Mouse (Mus musculus): ENCODE results near the gene Myh4.
A peak's percentile ranks its signal among the peaks of the same experiment; 100 is the strongest.

Gene Myh4

GRCm38 (mm10) chr11:67237481-67238079, at the start of gene Myh4:
Myh4 (plus strand) TSS chr11:67238029.
- no peak for DNase-seq (ENCODE audit: low read depth, low spot score)

DNA sequence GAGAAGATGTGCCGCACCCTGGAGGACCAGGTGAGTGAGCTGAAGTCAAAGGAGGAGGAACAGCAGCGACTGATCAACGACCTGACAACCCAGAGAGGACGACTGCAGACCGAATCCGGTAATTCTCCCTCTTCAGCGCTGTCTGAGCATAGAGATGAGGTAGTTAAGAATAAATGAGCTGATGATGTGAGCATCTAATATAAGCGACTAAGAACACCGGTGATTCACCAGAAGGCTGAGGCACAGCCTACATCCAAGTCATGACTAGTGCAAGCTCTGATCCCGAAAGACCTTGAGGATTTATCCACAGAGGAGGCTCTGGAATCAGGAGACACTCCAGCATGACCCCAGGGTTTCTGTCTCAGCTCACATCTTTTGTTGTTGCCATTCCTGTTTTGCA, 47.5 kb upstream of the Myh4 start:
- no peak for DNase-seq (ENCODE audit: low read depth, low spot score)

DNA sequence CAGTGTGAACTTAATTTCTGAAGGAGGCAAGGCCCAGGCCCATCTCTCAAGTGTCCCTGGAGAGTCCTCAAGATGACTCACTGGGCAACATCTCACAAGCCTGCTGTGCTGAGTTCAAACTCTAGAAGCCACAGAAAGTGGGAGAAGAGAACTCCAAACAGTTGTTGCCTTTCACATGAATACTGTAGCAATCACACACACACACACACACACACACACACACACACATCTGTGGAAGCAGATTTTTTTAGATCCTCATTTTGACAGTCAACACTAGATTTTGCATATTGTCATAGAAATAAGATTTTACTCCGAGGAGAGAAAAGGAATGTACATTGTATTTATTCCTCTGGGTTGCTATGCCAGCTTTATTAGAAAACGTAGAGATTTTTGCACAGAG, 47.0 kb upstream of the Myh4 start:
- no peak for DNase-seq (ENCODE audit: low read depth, low spot score)

GRCm38 (mm10) chr11:67191496-67191895, 46.3 kb upstream of the Myh4 start:
- peak; percentile 53 for DNase-seq (ENCODE audit: low read depth, low spot score)

- DNase-seq (ENCODE audit: low read depth, low spot score): no peak
These were observed 38.5 kb upstream of the Myh4 start for GRCm38 (mm10) chr11:67199321-67199720.

DNA sequence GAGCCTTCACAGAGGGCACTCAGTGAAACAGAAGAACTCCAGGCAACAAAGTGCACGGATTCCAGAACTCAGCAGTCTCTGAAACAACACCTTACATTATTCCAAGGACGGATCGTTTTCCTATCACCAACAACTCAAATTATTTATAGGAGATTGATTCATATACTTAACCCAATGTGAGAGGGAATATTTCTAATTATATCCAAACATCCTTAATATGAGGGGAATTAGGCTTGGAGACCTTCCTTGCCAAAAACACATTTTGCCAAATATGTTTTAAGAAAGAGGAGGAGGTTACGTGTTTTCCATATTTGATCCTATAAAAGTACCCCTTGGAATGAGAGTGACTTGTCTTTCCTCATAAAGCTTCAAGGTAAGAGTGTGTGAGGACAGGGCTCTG, 38.1 kb upstream of the Myh4 start, which contains the start of gene Myh1:
Gene Myh1, plus strand, starts transcription at position 301 of the 400 bp plus-strand sequence.
- DNase-seq (ENCODE audit: low read depth, low spot score): no peak

GRCm38 (mm10) chr11:67204766-67205165, 33.1 kb upstream of the Myh4 start:
- DNase-seq (ENCODE audit: low read depth, low spot score): no peak

GRCm38 (mm10) chr11:67221803-67222202, 16.0 kb upstream of the Myh4 start:
- no peak for DNase-seq (ENCODE audit: low read depth, low spot score)

DNA sequence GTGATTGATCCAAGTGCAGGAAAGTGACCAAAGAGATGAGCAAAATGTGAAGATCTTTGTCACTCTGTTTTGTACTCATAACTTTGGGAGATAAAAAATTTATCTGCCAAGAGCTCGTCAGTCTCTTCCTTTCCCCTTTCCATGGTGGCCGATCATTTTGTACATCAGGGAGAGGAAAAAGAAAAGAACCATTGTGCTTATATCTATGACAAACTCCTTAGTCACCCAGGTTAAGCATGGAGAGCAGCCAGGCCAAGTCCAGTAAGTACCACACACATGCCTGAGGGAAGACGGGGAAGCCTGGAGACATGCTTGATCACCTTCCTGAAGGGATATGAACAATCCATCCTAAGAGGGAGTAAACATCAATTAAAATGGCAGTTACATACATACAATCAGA, 13.4 kb upstream of the Myh4 start:
- no peak for DNase-seq (ENCODE audit: low read depth, low spot score)

GRCm38 (mm10) chr11:67228731-67229130, 9.1 kb upstream of the Myh4 start:
- no peak for DNase-seq (ENCODE audit: low read depth, low spot score)

DNA sequence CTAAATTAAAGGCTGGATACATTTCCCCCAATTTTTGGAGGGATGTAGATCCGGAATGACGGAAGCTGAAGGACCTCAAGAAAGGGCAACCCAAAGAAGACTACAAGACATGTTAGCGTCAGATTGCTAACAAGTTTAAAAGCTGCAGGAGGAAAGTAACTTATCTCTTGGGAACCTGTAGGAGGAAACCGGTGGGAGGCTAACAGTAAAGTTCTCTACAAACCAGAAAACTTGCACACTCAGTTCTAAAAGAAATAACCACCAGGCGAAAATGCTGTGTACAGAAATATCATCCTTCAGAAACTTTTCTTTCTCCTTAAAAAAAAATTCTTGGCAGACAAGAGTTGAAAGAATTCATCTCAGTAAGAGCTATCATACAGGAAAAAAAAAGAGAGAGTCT, 8.7 kb upstream of the Myh4 start:
- DNase-seq (ENCODE audit: low read depth, low spot score): no peak

DNA sequence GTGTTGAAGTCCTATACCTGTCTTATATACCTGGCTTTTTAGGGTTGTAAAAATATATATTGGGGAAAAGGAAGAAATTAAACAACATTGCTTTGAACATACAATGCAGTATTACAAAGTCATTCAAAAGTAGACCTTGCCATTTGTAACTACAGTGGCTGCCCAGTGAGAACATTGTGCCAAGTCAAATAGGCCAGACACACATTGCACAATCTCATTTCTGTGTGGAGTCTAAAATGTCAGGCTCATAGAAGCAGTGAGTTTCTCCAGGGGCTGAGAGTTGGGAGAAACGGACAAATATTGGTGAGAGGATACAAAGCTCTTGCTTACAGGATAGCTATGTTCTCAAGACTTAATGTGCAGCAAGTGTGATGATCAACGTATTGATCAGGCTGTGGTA, 7.9 kb upstream of the Myh4 start:
- no peak for DNase-seq (ENCODE audit: low read depth, low spot score)

DNA sequence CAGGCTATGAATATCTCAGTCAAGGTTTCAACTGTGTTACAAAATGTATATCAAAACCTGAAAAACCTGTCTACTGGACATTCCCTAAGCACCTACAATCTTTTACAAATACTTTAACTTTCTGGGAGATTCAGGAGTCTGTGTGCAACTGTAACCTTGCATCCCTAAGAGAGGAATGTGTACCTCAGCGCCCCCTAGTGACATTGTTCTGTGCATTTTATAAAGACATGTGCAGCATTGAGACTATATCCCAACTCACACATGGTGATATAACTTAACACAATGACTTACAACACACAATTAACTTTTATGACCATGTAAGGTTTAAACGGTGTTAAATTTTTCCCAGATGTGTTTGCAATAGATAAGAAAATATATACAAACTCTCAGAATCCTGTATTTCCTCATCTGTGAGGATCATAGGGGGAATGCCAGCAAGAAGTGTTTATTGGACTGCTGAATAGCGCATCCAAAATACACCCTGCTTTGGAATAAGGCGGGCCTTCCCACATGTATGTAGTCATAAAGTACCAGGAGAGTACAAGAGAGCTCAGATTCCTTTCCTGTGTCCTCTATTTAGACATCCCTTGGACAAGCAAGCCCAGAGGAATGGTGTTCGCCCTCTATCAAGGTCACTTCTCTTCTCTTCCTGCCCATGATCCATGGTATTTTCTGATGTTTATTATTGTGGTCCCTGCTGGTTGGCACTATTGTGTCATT, 2.0 kb upstream of the Myh4 start:
- DNase-seq (ENCODE audit: low read depth, low spot score): peak; percentile 75

GRCm38 (mm10) chr11:67236799-67237198, 1.0 kb upstream of the Myh4 start:
- no peak for DNase-seq (ENCODE audit: low read depth, low spot score)

DNA sequence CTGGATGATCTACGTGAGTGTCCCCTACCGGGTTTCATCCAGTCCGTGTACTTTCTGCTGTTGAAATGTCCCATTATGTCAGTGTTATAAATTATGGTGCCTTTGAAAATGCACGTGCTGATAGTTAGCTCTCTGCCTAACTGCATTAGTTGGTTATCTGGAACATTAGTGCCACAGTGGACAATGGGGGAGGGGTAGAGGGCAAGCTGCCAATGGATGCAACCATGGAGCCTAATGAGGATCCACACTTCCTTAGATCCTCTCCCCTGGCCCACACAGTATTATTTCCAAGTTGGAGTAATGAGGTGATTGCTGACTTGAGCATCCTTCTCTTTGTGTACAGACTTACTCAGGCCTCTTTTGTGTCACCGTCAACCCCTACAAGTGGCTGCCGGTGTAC, 3.2 kb downstream of the Myh4 start:
- DNase-seq (ENCODE audit: low read depth, low spot score): no peak

- no peak for DNase-seq (ENCODE audit: low read depth, low spot score)
These were observed 15.9 kb downstream of the Myh4 start for GRCm38 (mm10) chr11:67253691-67254090.

DNA sequence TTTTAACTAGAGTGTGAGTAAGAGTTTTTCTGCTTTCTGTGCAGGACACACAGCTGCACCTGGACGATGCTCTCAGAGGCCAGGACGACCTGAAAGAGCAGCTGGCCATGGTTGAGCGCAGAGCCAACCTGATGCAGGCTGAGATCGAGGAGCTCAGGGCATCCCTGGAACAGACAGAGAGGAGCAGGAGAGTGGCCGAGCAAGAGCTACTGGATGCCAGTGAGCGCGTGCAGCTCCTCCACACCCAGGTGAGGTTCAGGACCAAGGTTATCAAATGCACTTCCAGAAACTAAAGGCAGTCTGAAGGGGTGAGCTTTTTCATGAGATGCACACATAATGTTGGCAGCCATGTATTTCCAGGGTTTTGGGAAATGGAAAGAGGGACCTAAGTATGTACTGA, 19.2 kb downstream of the Myh4 start:
- DNase-seq (ENCODE audit: low read depth, low spot score): no peak

DNA sequence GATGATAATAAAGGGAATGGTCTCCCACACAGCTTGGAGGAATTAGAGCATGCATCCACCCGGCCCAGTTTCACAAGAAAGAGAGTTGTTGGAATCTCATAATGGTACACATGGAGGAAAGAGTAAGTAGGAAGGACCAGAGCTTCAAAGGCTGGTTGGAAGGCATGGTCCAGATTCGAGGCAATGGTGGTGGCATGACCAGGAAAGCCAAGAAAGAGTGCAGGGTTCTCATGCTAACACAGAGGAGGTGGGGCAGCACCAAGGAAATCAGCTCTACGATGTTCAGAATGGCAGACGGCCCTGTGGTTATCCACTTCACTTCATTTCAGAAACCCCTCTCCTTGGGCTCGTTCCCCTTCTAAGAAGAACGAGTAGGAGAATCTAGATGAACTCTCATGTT, 23.1 kb downstream of the Myh4 start:
- DNase-seq (ENCODE audit: low read depth, low spot score): no peak

DNA sequence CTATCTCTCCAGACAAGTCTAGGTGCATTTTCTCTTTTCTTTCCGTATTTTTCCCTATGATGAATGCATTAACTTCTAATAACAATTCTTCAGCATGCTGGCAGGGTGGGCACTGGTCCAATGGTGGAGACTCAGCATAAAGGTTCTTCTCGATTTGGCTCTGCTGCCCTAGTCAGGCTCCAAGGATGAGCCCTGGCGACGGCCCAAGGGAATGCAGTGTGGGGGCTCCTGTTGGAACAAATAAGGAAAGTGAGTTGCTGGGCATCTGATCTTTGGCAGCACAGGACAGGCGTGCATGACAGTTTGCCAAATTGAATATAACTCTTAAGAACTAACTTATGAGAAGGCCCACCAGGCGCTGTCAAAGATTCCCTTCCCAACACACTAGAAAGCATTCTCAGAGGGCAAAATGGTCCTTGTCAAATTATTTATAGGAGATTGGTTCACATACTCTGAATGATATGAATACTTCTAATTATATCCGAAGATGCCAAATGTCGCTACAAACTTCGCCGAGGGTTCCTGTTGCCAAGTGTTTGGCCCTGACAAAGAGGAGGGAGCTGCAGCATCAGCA, 38.9 kb downstream of the Myh4 start, which contains the start of gene Myh8:
Gene Myh8, plus strand, starts transcription at position 524 of the 574 bp plus-strand sequence.
- no peak for DNase-seq (ENCODE audit: low read depth, low spot score)

DNA sequence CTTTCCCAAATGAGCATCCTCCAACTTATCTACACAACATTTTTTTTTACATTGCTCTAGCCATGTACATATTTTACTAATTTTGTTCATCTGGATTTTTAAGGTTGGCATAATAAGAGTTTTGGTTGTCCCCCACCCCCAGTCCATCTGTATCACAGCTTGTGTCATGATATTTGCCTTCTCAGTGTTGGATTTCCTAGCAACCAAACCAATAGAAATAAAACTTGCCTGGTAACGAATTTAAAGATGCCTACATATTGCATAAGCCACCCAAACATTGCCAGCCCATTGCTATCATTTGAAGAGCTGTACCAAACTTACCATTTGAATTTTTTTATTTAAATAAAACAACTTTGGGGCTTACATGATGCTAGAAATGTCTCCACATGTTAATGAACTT, 55.6 kb downstream of the Myh4 start:
- DNase-seq (ENCODE audit: low read depth, low spot score): no peak
